Mouse (Mus musculus): ENCODE results near the gene Ttll12.

The Ttll12 gene

GRCm38 (mm10) chr15:83527747-83528146, 67.2 kb downstream of the Ttll12 start:
- no peak for DNase-seq (ENCODE audit: low spot score in 2 of 2)

- no peak for DNase-seq (ENCODE audit: low spot score in 2 of 2)
Measured at GRCm38 (mm10) chr15:83527092-83527437, 67.9 kb downstream of the Ttll12 start.

- DNase-seq (ENCODE audit: low spot score in 2 of 2), result no peak
Measured at GRCm38 (mm10) chr15:83526424-83527091, 68.4 kb downstream of the Ttll12 start, which contains the start of gene Bik. TSS of gene Bik (plus strand) at chr15:83526862.
